Mouse (Mus musculus): ENCODE measurements around the gene Spint2. TPM values are rescaled to one million over a fixed set of nuclear protein-coding genes. Genes with fewer than 3 reads are reported as not detected.
"Not testable (repeated sequence)": the region's sequence is repeated elsewhere in the genome, so short reads cannot be mapped to it uniquely, and the experiment has no call there.

The Spint2 gene
- polyA plus RNA-seq, 1 experiment from 2014 or later, result 446 TPM

GRCm38 (mm10) chr7:29246619-29247313 is 34.9 kb downstream of the Spint2 start:
- ChIA-PET CTCF (interaction anchor here (0.8 to 3.9 kb wide), 12 partner anchors 9 to 299 kb away, joined by 3 to 29 read pairs (median 10); partner anchors contain the start of genes Spint2 and Yif1b), POLR2A (interaction anchor here (0.6 to 4.6 kb wide), 12 partner anchors 8 to 394 kb away, joined by 3 to 49 read pairs (median 7); partner anchors contain the start of gene Spint2)
- H3K27me3 ChIP-seq, result no peaks in the 10 kb centered on the region
- TF ChIP-seq CTCF (IDR thresholded peaks at IDR 0.05), result no peak
- in situ Hi-C loops (cut with MboI; ENCODE audit: low pct_unique_long_range_greater_than_20kb), result loop anchor here (5.0 kb wide), 1 partner anchor 36 kb away; the partner anchor contains the start of gene Spint2
- no peak for ATAC-seq
- no peak for DNase-seq (ENCODE audit: low read depth, low spot score)

- ATAC-seq, result no peak
- TF ChIP-seq CTCF (IDR thresholded peaks at IDR 0.05), result no peak
- CTCF ChIA-PET, result interaction anchor here (1.9 to 3.9 kb wide), 6 partner anchors 23 to 55 kb away, joined by 6 to 29 read pairs (median 16); partner anchors contain the start of gene Spint2
- in situ Hi-C loops (cut with MboI; ENCODE audit: low pct_unique_long_range_greater_than_20kb), result loop anchor here (5.0 kb wide), 1 partner anchor 36 kb away; the partner anchor contains the start of gene Spint2
- POLR2A ChIA-PET, result interaction anchor here (0.6 to 4.6 kb wide), 5 partner anchors 25 to 393 kb away, joined by 3 to 49 read pairs (median 8); partner anchors contain the start of gene Spint2
- DNase-seq (ENCODE audit: low read depth, low spot score), result no peak
- H3K27me3 ChIP-seq, result no peaks in the 10 kb centered on the region
Measured at GRCm38 (mm10) chr7:29246015-29246414, 35.7 kb downstream of the Spint2 start.

- no peak for ATAC-seq
- TF ChIP-seq CTCF (IDR thresholded peaks at IDR 0.05), result no peak
- POLR2A ChIA-PET, result interaction anchor here (1.0 to 1.3 kb wide), 2 partner anchors 28 to 35 kb away, joined by 3 to 5 read pairs; no protein-coding TSS in a partner anchor
- H3K27me3 ChIP-seq, result no peaks in the 10 kb centered on the region
- in situ Hi-C loops (cut with MboI; ENCODE audit: low pct_unique_long_range_greater_than_20kb), result loop anchor here (5.0 kb wide), 2 partner anchors 37 to 68 kb away; partner anchors contain the start of gene Spint2
- no peak for DNase-seq (ENCODE audit: low read depth, low spot score)
- CTCF ChIA-PET, result interaction anchor here (1.2 to 2.4 kb wide), 6 partner anchors 13 to 119 kb away, joined by 3 to 10 read pairs (median 4); no protein-coding TSS in a partner anchor
Measured at GRCm38 (mm10) chr7:29244732-29245416, 36.8 kb downstream of the Spint2 start.

- in situ Hi-C loops (cut with MboI; ENCODE audit: low pct_unique_long_range_greater_than_20kb), result no loop called here
- peaks cover 2% of the 10 kb centered on the region for H3K27me3 ChIP-seq
- ChIA-PET POLR2A (interaction anchor here (1.4 kb wide), 1 partner anchor 9 kb away, joined by 8 read pairs; the partner anchor contains the start of gene 2200002D01Rik), CTCF (interaction anchor here (0.6 to 1.2 kb wide), 4 partner anchors 9 to 63 kb away, joined by 3 to 4 read pairs (median 4); no protein-coding TSS in a partner anchor)
- DNase-seq (ENCODE audit: low read depth, low spot score) (peak; percentile 97), ATAC-seq (peak; percentile 88)
- TF ChIP-seq CTCF (IDR thresholded peaks at IDR 0.05), result no peak
Measured at GRCm38 (mm10) chr7:29238019-29238967, 43.4 kb downstream of the Spint2 start, which contains the start of gene Yif1b. TSS of gene Yif1b (plus strand) at chr7:29238329.

GRCm38 (mm10) chr7:29237596-29237995 is 44.1 kb downstream of the Spint2 start:
- H3K27me3 ChIP-seq; ATAC-seq; DNase-seq (ENCODE audit: low read depth, low spot score); in situ Hi-C loops (cut with MboI; ENCODE audit: low pct_unique_long_range_greater_than_20kb): not testable (repeated sequence)
- CTCF ChIA-PET, result interaction anchor here (0.6 to 1.4 kb wide), 4 partner anchors 10 to 63 kb away, joined by 3 to 5 read pairs (median 4); no protein-coding TSS in a partner anchor
- POLR2A ChIA-PET, result interaction anchor here (0.6 kb wide), 1 partner anchor 624 kb away, joined by 3 read pairs; no protein-coding TSS in a partner anchor

GRCm38 (mm10) chr7:29236593-29236992 is 45.1 kb downstream of the Spint2 start:
- ATAC-seq, result no peak
- in situ Hi-C loops (cut with MboI; ENCODE audit: low pct_unique_long_range_greater_than_20kb), result no loop called here
- no peak for TF ChIP-seq CTCF (IDR thresholded peaks at IDR 0.05)
- H3K27me3 ChIP-seq, result peaks cover 14% of the 10 kb centered on the region
- CTCF ChIA-PET, result interaction anchor here (0.7 to 1.4 kb wide), 2 partner anchors 58 to 265 kb away, joined by 3 to 5 read pairs; no protein-coding TSS in a partner anchor
- DNase-seq (ENCODE audit: low read depth, low spot score), result no peak
- POLR2A ChIA-PET, result no interaction called here

GRCm38 (mm10) chr7:29234661-29235060 is 47.1 kb downstream of the Spint2 start:
- CTCF ChIA-PET, result interaction anchor here (0.7 to 0.9 kb wide), 2 partner anchors 8 to 108 kb away, joined by 3 read pairs; no protein-coding TSS in a partner anchor
- no peak for DNase-seq (ENCODE audit: low read depth, low spot score)
- TF ChIP-seq CTCF (IDR thresholded peaks at IDR 0.05), result no peak
- in situ Hi-C loops (cut with MboI; ENCODE audit: low pct_unique_long_range_greater_than_20kb), result loop anchor here (5.0 kb wide), 1 partner anchor 97 kb away; no protein-coding TSS in a partner anchor
- peaks cover 25% of the 10 kb centered on the region for H3K27me3 ChIP-seq
- no peak for ATAC-seq
- POLR2A ChIA-PET, result no interaction called here

- CTCF ChIA-PET, result no interaction called here
- no peak for TF ChIP-seq CTCF (IDR thresholded peaks at IDR 0.05)
- DNase-seq (ENCODE audit: low read depth, low spot score) (no peak), ATAC-seq (no peak)
- POLR2A ChIA-PET, result no interaction called here
- in situ Hi-C loops (cut with MboI; ENCODE audit: low pct_unique_long_range_greater_than_20kb), result loop anchor here (5.0 kb wide), 1 partner anchor 96 kb away; no protein-coding TSS in a partner anchor
- H3K27me3 ChIP-seq, result peaks cover 29% of the 10 kb centered on the region
Measured at GRCm38 (mm10) chr7:29233745-29234144, 48.0 kb downstream of the Spint2 start.

Data from Patski (cell line).